Mouse (Mus musculus): ENCODE data around the gene Scamp4. TPM values are rescaled to one million over a fixed set of nuclear protein-coding genes. Genes with fewer than 3 reads are reported as not detected.

Scamp4 gene
- total and polyA plus RNA-seq, 3 experiments: 18.5 to 89.9 (median 33.2) TPM

GRCm38 (mm10) chr10:80566375-80567092 lies 36.1 kb upstream of the Scamp4 start:
- DNase-seq (ENCODE audit: extremely low read depth): peak; percentile 79
- in situ Hi-C loops (cut with MboI; ENCODE audit: low pct_ligation_motif_present, low pct_unique_long_range_greater_than_20kb, low sequenced_read_pairs): no loop called here
- Histone ChIP-seq H3K4me1 (ENCODE audit: control insufficient read depth in 1 of 2, insufficient read depth in 2 of 2) (peaks cover 10 to 39% of the 10 kb centered on the region in 2 experiments), H3K4me2 (ENCODE audit: insufficient read depth, low read depth, poor library complexity, severe bottlenecking) (no peak overlapping the region), H3K4me3 (replicated peaks in 1 of 3; ENCODE audit: low read depth in 2 of 3, low read length in 2 of 3, poor library complexity in 1 of 3) (no peak overlapping the region), H3K9ac (ENCODE audit: insufficient read depth, low read depth) (no peak overlapping the region), H3K79me2 (replicated peaks; ENCODE audit: control insufficient read depth, extremely low read depth, insufficient read depth, poor library complexity, severe bottlenecking) (peaks cover 21% of the 10 kb centered on the region), H3K36me3 (replicated peaks in 1 of 2; ENCODE audit: control insufficient read depth in 1 of 2, insufficient read depth in 1 of 2, low read length in 1 of 2) (peaks cover 16 to 52% of the 10 kb centered on the region in 2 experiments), H3K27me3 (replicated peaks) (no peaks in the 10 kb centered on the region), H3K27ac (ENCODE audit: insufficient read depth, low read depth) (no peak overlapping the region), H3K9me3 (replicated peaks; ENCODE audit: low read length) (no peaks in the 10 kb centered on the region)
- dilution Hi-C loops (cut with MboI; ENCODE audit: extremely low pct_ligation_motif_present, extremely low pct_unique_long_range_greater_than_20kb, low sequenced_read_pairs): no loop called here
- no peak for TF ChIP-seq ZC3H11A (IDR thresholded peaks at IDR 0.05; ENCODE audit: low read depth, low read length)
- no peak for TF ChIP-seq MXI1 (IDR thresholded peaks at IDR 0.05; ENCODE audit: low read depth, low read length)
- TF ChIP-seq NRF1 (IDR thresholded peaks at IDR 0.05; ENCODE audit: low read depth, low read length): 0 out of 2 replicates have a peak, but pooled peaks have one; percentile 46
- TF ChIP-seq ZKSCAN1 (IDR thresholded peaks at IDR 0.05; ENCODE audit: borderline replicate concordance, low read depth, low read length): no peak
- no peak for TF ChIP-seq KAT2A (IDR thresholded peaks at IDR 0.05; ENCODE audit: insufficient replicate concordance, low read length)
- no peak for TF ChIP-seq USF2 (conservative IDR thresholded peaks at IDR 0.05; ENCODE audit: low read depth, low read length)
- TF ChIP-seq SIN3A (IDR thresholded peaks at IDR 0.05; ENCODE audit: low read length): no peak; the same call in 1 of the 2 replicates
- TF ChIP-seq RAD21 (IDR thresholded peaks at IDR 0.05; ENCODE audit: low read depth, low read length): peak; percentile 74
- TF ChIP-seq E2F4 (IDR thresholded peaks at IDR 0.05; ENCODE audit: insufficient replicate concordance, low read depth, low read length): no peak
- TF ChIP-seq CTCF (conservative IDR thresholded peaks at IDR 0.05 in 1 of 2, IDR thresholded peaks at IDR 0.05 in 1 of 2; ENCODE audit: low read depth in 2 of 2, low read length in 2 of 2): peak; percentile 86 to 88
- peak; percentile 40; the same call in 1 of the 2 replicates for TF ChIP-seq MEF2A (IDR thresholded peaks at IDR 0.05; ENCODE audit: borderline replicate concordance, low read depth, low read length)
- 0 out of 2 replicates have a peak, but pooled peaks have one; percentile 25 for TF ChIP-seq TCF12 (IDR thresholded peaks at IDR 0.05; ENCODE audit: low read depth, low read length)
- peak; percentile 83 for TF ChIP-seq CHD2 (IDR thresholded peaks at IDR 0.05; ENCODE audit: low read length)
- no peak for TF ChIP-seq MYC (IDR thresholded peaks at IDR 0.05; ENCODE audit: low read depth, low read length)
- TF ChIP-seq UBTF (IDR thresholded peaks at IDR 0.05; ENCODE audit: low read depth, low read length): no peak
- TF ChIP-seq ZNF384 (IDR thresholded peaks at IDR 0.05; ENCODE audit: low read depth, low read length): no peak
- TF ChIP-seq MAX (IDR thresholded peaks at IDR 0.05; ENCODE audit: low read length): no peak
- no peak for TF ChIP-seq JUN (IDR thresholded peaks at IDR 0.05; ENCODE audit: insufficient read depth, low read depth, low read length)
- TF ChIP-seq MAZ (IDR thresholded peaks at IDR 0.05; ENCODE audit: low read depth, low read length): peak; percentile 56; the same call in 1 of the 2 replicates
- 0 out of 2 replicates have a peak, but pooled peaks have one; percentile 10 for TF ChIP-seq NELFE (IDR thresholded peaks at IDR 0.05; ENCODE audit: low read depth, low read length)
- TF ChIP-seq USF1 (IDR thresholded peaks at IDR 0.05; ENCODE audit: low read depth, low read length): no peak
- peak; percentile 68 for TF ChIP-seq SMC3 (IDR thresholded peaks at IDR 0.05; ENCODE audit: low read depth, low read length)
- TF ChIP-seq POLR2AphosphoS2 (IDR thresholded peaks at IDR 0.05; ENCODE audit: low read depth, low read length): peak; percentile 85
- no peak for TF ChIP-seq IRF4 (IDR thresholded peaks at IDR 0.05; ENCODE audit: low read depth, low read length)
- peak; percentile 27; the same call in 1 of the 2 replicates for TF ChIP-seq POLR2A (IDR thresholded peaks at IDR 0.05; ENCODE audit: low read depth, low read length)
- TF ChIP-seq CHD1 (IDR thresholded peaks at IDR 0.05; ENCODE audit: low read depth, low read length): no peak
- no peak for TF ChIP-seq MAFK (IDR thresholded peaks at IDR 0.05; ENCODE audit: insufficient replicate concordance, low read length)
- TF ChIP-seq ELF1 (IDR thresholded peaks at IDR 0.05; ENCODE audit: low read depth, low read length): peak; percentile 12; the same call in 1 of the 2 replicates
- TF ChIP-seq GABPA (IDR thresholded peaks at IDR 0.05; ENCODE audit: insufficient replicate concordance, low read depth, low read length): no peak
